Mouse (Mus musculus) ES-Bruce4 (cell line): Measurements from ENCODE around the gene Bcl2l15.

Source experiments
- CTCF ChIP-seq: IDR thresholded peaks from one replicate; pipeline ENCODE4 v1.8.1; 2011; ENCODE audit warnings: low read depth, low read length
- EP300 ChIP-seq: IDR thresholded peaks from 2 replicates; pipeline ENCODE4 v1.6.1; 2011; ENCODE audit warnings: low read depth, low read length; ENCODE audit not compliant: insufficient read depth
- POLR2A ChIP-seq: IDR thresholded peaks from one replicate; pipeline ENCODE4 v1.8.1; 2011; ENCODE audit warnings: low read length; ENCODE audit not compliant: insufficient read depth

GRCm38 (mm10) chr3:103835272-103835950 is 3.0 kb downstream of the Bcl2l15 start:
- TF ChIP-seq CTCF (no peak), EP300 (no peak), POLR2A (no peak)
